Mouse (Mus musculus): Measurements from ENCODE around the gene Bcl7c. TPM values are rescaled to one million over a fixed set of nuclear protein-coding genes. Genes with fewer than 3 reads are reported as not detected.
"Not testable (repeated sequence)": the region's sequence is repeated elsewhere in the genome, so short reads cannot be mapped to it uniquely, and the experiment has no call there.

The Bcl7c gene
- polyA plus RNA-seq, 1 experiment: 21.2 TPM

DNA sequence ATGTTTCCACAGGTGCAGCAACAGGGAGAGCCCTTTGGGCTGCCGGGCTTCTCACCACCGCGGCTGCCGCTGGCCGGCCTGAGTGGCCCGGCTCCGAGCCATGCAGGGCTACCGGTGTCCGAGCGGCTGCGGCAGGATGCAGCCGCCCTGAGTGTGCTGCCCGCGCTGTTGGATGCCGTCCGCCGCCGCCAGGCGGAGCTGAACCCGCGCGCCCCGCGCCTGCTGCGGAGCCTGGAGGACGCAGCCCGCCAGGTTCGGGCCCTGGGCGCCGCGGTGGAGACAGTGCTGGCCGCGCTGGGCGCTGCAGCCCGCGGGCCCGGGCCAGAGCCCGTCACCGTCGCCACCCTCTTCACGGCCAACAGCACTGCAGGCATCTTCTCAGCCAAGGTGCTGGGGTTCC, 8.3 kb upstream of the Bcl7c start:
- no peak for DNase-seq (ENCODE audit: low read depth)

DNA sequence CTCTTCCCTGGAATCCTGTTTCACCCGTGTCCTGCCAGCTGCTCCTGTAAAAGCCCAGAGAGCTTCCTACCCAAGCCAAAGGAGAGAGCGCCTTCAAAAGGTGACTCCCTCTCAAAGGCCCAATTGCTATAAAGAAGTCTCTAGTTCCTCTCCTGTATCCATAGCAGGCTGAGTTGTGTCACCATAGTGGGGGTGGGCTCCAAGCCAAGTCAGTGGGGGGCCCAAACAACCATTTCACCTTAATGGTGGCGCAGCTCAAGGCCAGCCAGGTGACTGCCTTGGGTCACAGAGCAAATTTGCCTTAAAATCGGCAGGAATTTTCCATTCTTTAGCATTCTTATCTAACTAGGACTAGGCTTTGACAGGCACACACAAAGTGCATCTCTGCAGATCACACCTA, 6.1 kb upstream of the Bcl7c start:
- no peak for DNase-seq (ENCODE audit: low read depth)

GRCm38 (mm10) chr7:127712461-127713385, 4.0 kb upstream of the Bcl7c start, which contains the start of gene Ctf1:
TSS of gene Ctf1 (plus strand) at chr7:127712736.
- peak; percentile 61 for DNase-seq (ENCODE audit: low read depth)

DNA sequence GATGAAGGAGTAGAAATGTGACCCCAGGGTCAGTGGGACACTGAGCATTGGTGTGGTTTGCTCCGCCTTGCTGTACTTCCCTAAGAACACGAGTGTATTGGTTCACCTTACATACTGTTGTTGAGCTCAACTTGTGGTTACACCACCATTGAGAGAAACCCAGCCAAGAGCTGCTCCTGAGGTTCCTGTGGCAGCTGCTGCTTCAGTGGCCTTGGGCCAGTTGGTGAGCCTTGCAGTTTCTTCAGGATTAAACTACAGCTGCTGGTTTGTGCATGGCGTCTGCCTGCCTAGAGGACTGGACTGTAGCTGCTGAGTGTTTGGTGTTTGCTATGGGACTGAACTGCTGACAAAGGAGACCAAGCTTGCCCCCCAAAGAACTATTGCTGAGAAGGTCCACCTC, 2.7 kb upstream of the Bcl7c start:
- DNase-seq (ENCODE audit: low read depth): no peak

GRCm38 (mm10) chr7:127711031-127711430, 2.3 kb upstream of the Bcl7c start:
- no peak for DNase-seq (ENCODE audit: low read depth)

DNA sequence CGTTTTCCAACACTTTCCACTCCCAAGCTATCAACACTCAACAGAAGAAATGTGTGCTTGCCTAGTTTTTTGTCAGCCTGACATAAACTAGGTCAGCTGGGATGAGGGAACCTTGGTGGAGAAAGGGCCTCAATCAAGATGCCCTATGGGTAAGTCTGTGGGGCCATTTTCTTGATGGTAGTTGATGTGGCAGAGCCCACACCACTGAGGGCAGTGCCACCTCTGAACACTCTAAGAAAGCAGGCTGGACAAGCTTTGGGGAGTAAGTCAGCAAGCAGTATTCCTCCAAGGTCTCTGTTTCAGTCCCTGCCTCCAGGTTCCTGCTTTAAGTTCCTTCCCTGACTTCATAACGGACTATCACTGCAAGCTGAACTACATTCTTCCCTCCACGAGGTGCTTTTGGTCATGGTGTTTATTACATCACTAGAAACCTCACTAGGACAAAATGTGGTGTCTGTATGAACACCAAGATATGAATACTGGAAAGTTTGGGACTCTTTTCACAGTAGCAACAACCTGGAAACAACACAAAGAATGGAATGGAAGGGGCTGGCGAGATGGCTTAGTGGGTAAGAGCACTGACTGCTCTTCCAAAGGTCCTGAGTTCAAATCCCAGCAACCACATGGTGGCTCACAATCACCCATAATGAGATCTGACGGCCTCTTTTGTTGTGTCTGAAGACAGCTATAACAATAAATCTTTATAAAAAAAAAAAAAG, 687 bp upstream of the Bcl7c start:
- DNase-seq (ENCODE audit: low read depth): no peak

DNA sequence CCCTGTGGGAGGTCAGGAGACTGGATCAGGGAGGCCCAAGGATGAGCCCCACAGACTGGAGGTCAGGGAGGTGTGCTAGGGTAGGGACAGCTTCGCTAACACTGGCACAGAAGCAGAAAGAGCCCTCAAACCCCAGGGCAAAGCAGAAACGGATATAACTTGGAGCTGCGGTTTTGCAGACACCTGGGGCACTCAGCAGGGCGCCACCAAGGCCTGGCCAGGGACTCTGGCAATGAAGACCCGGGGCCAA, 851 bp downstream of the Bcl7c start:
- no peak for DNase-seq (ENCODE audit: low read depth)

- DNase-seq (ENCODE audit: low read depth): no peak
These were observed 1.4 kb downstream of the Bcl7c start for GRCm38 (mm10) chr7:127707045-127707956.

GRCm38 (mm10) chr7:127705706-127706105, 3.0 kb downstream of the Bcl7c start:
- no peak for DNase-seq (ENCODE audit: low read depth)

DNA sequence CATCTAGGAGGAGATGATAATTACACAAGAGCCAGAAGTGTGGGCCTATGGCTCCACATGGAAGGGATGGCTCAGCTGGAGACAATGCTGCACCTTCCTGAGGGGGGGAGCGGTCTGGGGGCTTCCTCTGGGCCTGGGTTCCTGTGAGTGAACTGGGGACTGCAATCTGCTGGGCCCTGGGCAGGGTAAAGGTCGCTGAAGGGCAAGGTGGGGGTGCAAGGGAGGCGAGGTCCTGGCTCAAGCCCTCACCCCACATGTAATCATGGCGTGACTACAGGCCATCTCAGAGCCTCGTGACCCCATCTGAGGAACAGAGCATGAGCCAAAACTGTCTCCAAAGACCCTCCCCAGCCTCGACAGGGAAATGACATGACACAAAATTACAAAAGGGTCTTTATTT, 4.1 kb downstream of the Bcl7c start:
- no peak for DNase-seq (ENCODE audit: low read depth)

GRCm38 (mm10) chr7:127703561-127704178, 5.1 kb downstream of the Bcl7c start:
- DNase-seq (ENCODE audit: low read depth): no peak

GRCm38 (mm10) chr7:127700712-127701331, 7.9 kb downstream of the Bcl7c start:
- DNase-seq (ENCODE audit: low read depth): no peak

DNA sequence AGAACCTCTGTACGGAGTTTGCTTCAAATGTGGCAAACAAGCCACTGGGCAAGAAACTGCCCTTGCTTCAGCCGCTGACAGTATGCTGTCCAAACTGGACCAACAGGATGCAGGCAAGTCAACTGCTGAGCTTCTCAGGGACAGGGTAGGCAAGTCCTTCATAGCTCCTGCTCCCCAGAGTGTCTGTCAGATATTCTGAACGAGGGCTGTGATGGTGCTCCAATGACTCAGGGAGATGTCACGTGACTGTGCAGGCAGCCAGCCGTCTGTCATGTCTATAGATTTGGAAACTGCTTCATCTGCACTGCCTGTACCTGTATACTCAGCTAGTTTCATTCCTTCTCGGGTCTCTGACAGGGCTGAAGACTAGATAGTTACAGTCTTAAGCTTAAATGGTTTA, 9.7 kb downstream of the Bcl7c start:
- no peak for DNase-seq (ENCODE audit: low read depth)

DNA sequence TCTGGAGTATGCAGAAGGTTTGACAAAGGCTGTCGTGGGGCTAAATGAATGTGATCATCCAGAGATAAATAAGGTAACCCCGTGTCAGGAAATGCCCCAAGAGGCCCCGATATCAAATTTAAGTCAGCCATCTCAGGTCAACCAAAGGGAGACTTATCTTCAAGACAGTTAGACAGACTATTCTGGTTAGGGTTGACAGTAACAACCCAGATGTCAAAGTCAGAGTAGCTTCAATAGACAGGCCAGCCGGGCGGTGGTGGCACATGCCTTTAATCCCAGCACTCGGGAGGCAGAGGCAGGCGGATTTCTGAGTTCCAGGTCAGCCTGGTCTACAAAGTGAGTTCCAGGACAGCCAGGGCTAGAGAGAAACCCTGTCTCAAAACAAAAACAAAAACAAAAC, 15.0 kb downstream of the Bcl7c start:
- DNase-seq (ENCODE audit: low read depth): not testable (repeated sequence)

- no peak for DNase-seq (ENCODE audit: low read depth)
These were observed 15.4 kb downstream of the Bcl7c start for GRCm38 (mm10) chr7:127693290-127693689.

GRCm38 (mm10) chr7:127691221-127691989, 17.3 kb downstream of the Bcl7c start:
- no peak for DNase-seq (ENCODE audit: low read depth)

GRCm38 (mm10) chr7:127689626-127690280, 19.0 kb downstream of the Bcl7c start:
- no peak for DNase-seq (ENCODE audit: low read depth)

GRCm38 (mm10) chr7:127688935-127689334, 19.8 kb downstream of the Bcl7c start:
- DNase-seq (ENCODE audit: low read depth): no peak

DNA sequence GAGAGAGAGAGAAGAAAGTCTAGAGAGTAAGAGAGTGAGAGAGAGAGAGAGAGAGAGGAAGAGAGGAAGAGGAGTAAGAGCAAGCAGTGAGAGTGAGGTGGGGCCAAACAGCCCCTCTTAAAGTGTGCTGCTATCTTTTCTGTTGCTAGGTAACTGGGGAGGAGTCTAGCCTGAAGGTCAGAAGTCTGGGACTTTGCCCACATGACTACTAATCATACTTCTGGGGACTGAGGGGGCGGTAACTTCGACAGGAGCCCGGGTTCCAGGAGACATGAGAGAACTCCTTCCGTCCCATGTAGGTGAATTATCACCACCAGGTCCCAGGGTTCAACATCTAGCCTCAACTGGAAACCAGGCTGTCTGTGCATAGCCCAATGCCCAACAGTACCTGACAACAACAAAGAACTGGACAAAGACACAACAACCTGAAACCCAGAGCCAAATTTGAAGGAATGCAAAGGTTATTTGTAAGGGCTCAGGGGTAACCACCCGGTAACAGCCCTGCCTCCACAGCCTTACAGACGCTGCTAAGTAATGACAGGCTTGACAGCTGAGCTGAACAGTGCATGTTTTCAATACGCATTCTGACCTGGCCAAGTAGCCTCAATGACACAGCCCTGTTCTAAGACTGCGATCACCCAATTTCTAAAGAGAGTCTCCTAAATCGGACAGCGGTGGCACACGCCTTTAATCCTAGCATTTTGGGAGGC, 21.8 kb downstream of the Bcl7c start:
- no peak for DNase-seq (ENCODE audit: low read depth)

Measured in gonadal fat pad, adult 2 months (tissue).